In the genomic region with DNA sequence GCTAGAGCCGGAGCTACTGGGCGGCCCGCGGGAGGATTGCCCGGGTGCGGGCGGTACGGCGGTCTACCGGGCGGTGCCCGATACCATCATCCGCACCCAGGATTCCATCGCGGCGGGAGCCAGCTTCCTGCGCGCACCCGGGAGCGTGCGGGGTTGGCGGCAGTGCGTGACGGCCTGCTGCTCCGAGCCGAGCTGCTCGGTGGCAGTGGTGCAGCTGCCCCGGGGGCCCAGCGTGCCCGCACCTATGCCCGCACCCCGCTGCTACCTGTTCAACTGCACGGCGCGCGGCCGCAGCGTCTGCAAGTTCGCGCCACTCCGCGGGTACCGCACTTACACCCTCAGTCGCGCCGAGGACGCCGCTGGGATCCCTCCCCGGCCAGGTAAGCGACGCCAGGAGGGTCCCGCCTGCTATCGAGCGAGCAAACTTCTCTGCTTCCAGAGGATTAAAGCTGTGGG, we compare ENCODE assay signal across 8 mouse cellular contexts. TPM values are rescaled to one million over a fixed set of nuclear protein-coding genes. Genes with fewer than 3 reads are reported as not detected.
DNase-seq lines count a peak whose midpoint lies in the region; ATAC-seq and TF ChIP-seq lines count a peak whose summit lies in the region.

No protein-coding gene starts in this region.

- peak overlapping the region; percentile 97 for H3K4me2 ChIP-seq in hindbrain, embryonic 14.5 days (replicated peaks)
- peak overlapping the region; percentile 98 for H3K4me2 ChIP-seq in midbrain, embryonic 14.5 days (ENCODE audit: low read length)

- WGBS in spleen, adult 2 months = 2% methylated on average over 51 of the region's 54 CpGs
- WGBS in hindbrain, embryonic 14.5 days = under 1% methylated on average over 52 of the region's 54 CpGs
- under 1% methylated on average over 51 of the region's 54 CpGs for WGBS in midbrain, embryonic 14.5 days

- ATAC-seq in hindbrain, embryonic 14.5 days (ENCODE audit: low FRiP score) = peak; percentile 70; the same call in 1 of the 2 replicates
- no peak; the same call in none of the 2 replicates for ATAC-seq in midbrain, embryonic 14.5 days (ENCODE audit: low FRiP score, low TSS enrichment)

- intact Hi-C loops in heart, postnatal 25 days (cut with DNase I) = no loop called here

- H3K9me3 ChIP-seq in hindbrain, embryonic 14.5 days (ENCODE audit: control insufficient read depth, low read length) = no peaks in the 10 kb centered on the region
- no peaks in the 10 kb centered on the region for H3K9me3 ChIP-seq in midbrain, embryonic 14.5 days (ENCODE audit: control insufficient read depth, low read length)

- peak overlapping the region; percentile 90 for H3K4me3 ChIP-seq in spleen, adult 2 months (ENCODE audit: extremely low read depth, insufficient read depth, insufficient read length)
- peak overlapping the region; percentile 96 for H3K4me3 ChIP-seq in hindbrain, embryonic 14.5 days (replicated peaks; ENCODE audit: low read length)
- peak overlapping the region; percentile 87 for H3K4me3 ChIP-seq in midbrain, embryonic 14.5 days (replicated peaks; ENCODE audit: low read depth, low read length)

- peaks cover 2% of the 10 kb centered on the region; the same call in 1 of the 2 replicates for H3K27me3 ChIP-seq in spleen, adult 2 months (ENCODE audit: control insufficient read depth, insufficient read depth, low read length)
- H3K27me3 ChIP-seq in hindbrain, embryonic 14.5 days (ENCODE audit: control insufficient read depth, insufficient read depth, low read length) = no peaks in the 10 kb centered on the region
- H3K27me3 ChIP-seq in midbrain, embryonic 14.5 days (ENCODE audit: control insufficient read depth, insufficient read depth, low read length) = no peaks in the 10 kb centered on the region

- H3K36me3 ChIP-seq in spleen, adult 2 months (ENCODE audit: control insufficient read depth, insufficient read depth, low read length) = no peaks in the 10 kb centered on the region
- no peaks in the 10 kb centered on the region for H3K36me3 ChIP-seq in hindbrain, embryonic 14.5 days (replicated peaks; ENCODE audit: control insufficient read depth, insufficient read depth)
- H3K36me3 ChIP-seq in midbrain, embryonic 14.5 days (ENCODE audit: control insufficient read depth, insufficient read depth, low read length) = no peaks in the 10 kb centered on the region

- TF ChIP-seq POLR2A in spleen, adult 2 months (IDR thresholded peaks at IDR 0.05; ENCODE audit: low read depth, low read length) = no peak

- DNase-seq in heart, adult 11 months = peak; percentile 91
- DNase-seq in heart, postnatal 25 days (ENCODE audit: low spot score) = no peak
- DNase-seq in spleen, adult 2 months (ENCODE audit: low read depth in 1 of 2, low spot score in 2 of 2) = peak in 1 of 2 experiments; percentile 6
- no peak for DNase-seq in spleen, postnatal 14 days (ENCODE audit: low spot score in 2 of 2)
- no peak for DNase-seq in hindbrain, embryonic 14.5 days (ENCODE audit: low spot score)
- DNase-seq in midbrain, embryonic 14.5 days = no peak
- no peak for DNase-seq in urinary bladder, postnatal 4 days (ENCODE audit: low spot score in 2 of 2)
- DNase-seq in thymus, postnatal 14 days = no peak

- H3K9ac ChIP-seq in hindbrain, embryonic 14.5 days = peak overlapping the region; percentile 90
- H3K9ac ChIP-seq in midbrain, embryonic 14.5 days (replicated peaks; ENCODE audit: low read length) = peak overlapping the region; percentile 90

- no peak for TF ChIP-seq CTCF in spleen, adult 2 months (IDR thresholded peaks at IDR 0.05; ENCODE audit: extremely low read depth, insufficient read depth, insufficient read length, insufficient replicate concordance)

- H3K27ac ChIP-seq in spleen, adult 2 months (ENCODE audit: insufficient read depth, low read length) = no peak overlapping the region
- H3K27ac ChIP-seq in hindbrain, embryonic 14.5 days = peak overlapping the region; percentile 89
- H3K27ac ChIP-seq in midbrain, embryonic 14.5 days (replicated peaks; ENCODE audit: low read depth, low read length) = peak overlapping the region; percentile 91

- H3K4me1 ChIP-seq in spleen, adult 2 months (ENCODE audit: control insufficient read depth, insufficient read depth, insufficient read length) = peaks cover 3% of the 10 kb centered on the region; the same call in 1 of the 2 replicates
- peaks cover 20% of the 10 kb centered on the region for H3K4me1 ChIP-seq in hindbrain, embryonic 14.5 days (replicated peaks; ENCODE audit: control insufficient read depth, insufficient read depth, low read length)
- H3K4me1 ChIP-seq in midbrain, embryonic 14.5 days (ENCODE audit: control insufficient read depth, insufficient read depth, low read length) = peaks cover 25% of the 10 kb centered on the region

RNA-seq across cellular contexts. Expression of a gene that starts 0.7 kb away (rescaled TPM):
- 1 to 10 TPM; 2.5 to 2.6 TPM for total RNA-seq in heart, postnatal 25 days (2021)
- 1.3 and 2.2 TPM in 2 replicates for polyA plus RNA-seq in spleen, adult 2 months (2012; rRNA removed)
- polyA plus RNA-seq in hindbrain, embryonic 14.5 days (2014; fragmentation: Nextera tagmentation; extraction: Ambion mirVana) = 40.5 and 52.5 TPM in 2 replicates
- polyA plus RNA-seq in midbrain, embryonic 14.5 days (2014; fragmentation: Nextera tagmentation; extraction: Ambion mirVana) = 30.9 and 36.6 TPM in 2 replicates

Comparison
In these comparisons a context has a peak if more than half of its experiments do, and no peak if none do; other contexts are left out.
1. RNA of a gene that starts 0.7 kb away (polyA plus RNA-seq): 40.5 to 52.5 TPM in hindbrain, embryonic 14.5 days and 30.9 to 36.6 TPM in midbrain, embryonic 14.5 days; 1.3 to 2.2 TPM in spleen, adult 2 months; every median in the first group is over 10 times any median in the second.
2. Peak in every context shown above with its lines, with median percentiles within 50 percentile points of each other: H3K4me3 ChIP-seq.